Mouse (Mus musculus) hindbrain, embryonic 15.5 days (tissue): ENCODE data around the gene Ankrd66. TPM values are rescaled to one million over a fixed set of nuclear protein-coding genes. Genes with fewer than 3 reads are reported as not detected.
"Not testable (repeated sequence)": the region's sequence is repeated elsewhere in the genome, so short reads cannot be mapped to it uniquely, and the experiment has no call there.

Experiments used
- ATAC-seq: fragments of 200-750 bp; cut with Nextera tagmentation; 2 replicates; pipeline ENCODE4 v1.8.0; 2017; ENCODE audit warnings: low read depth, moderate number of reproducible peaks, moderate TSS enrichment; ENCODE audit not compliant: low FRiP score
- H3K27ac ChIP-seq: fragments of 300-500 bp; sonication (generic); replicated peaks from 2 replicates; pipeline ENCODE4 v1.5.1; 2015; ENCODE audit warnings: mild to moderate bottlenecking, inconsistent platforms
- H3K27me3 ChIP-seq: fragments of 300-500 bp; sonication (generic); 2 replicates; pipeline ENCODE4 v1.6.1; 2015; ENCODE audit warnings: control low read depth, inconsistent platforms
- H3K36me3 ChIP-seq: fragments of 300-500 bp; sonication (generic); 2 replicates; pipeline ENCODE4 v1.6.1; 2015; ENCODE audit warnings: control low read depth, inconsistent platforms
- H3K4me1 ChIP-seq: fragments of 300-500 bp; sonication (generic); replicated peaks from 2 replicates; pipeline ENCODE4 v1.6.1; 2015; ENCODE audit warnings: control low read depth, inconsistent platforms
- H3K4me2 ChIP-seq: fragments of 300-500 bp; sonication (generic); 2 replicates; pipeline ENCODE4 v1.6.1; 2015; ENCODE audit warnings: moderate library complexity, mild to moderate bottlenecking, inconsistent platforms
- H3K4me3 ChIP-seq: fragments of 300-500 bp; sonication (generic); 2 replicates; pipeline ENCODE4 v1.5.1; 2015; ENCODE audit warnings: mild to moderate bottlenecking, inconsistent platforms
- H3K9ac ChIP-seq: fragments of 300-500 bp; sonication (generic); 2 replicates; pipeline ENCODE4 v1.6.1; 2015; ENCODE audit warnings: inconsistent platforms
- H3K9me3 ChIP-seq: fragments of 300-500 bp; sonication (generic); 2 replicates; pipeline ENCODE4 v1.6.1; 2016; ENCODE audit warnings: control low read depth, inconsistent platforms
- WGBS: fragments of 180-500 bp; shearing (Covaris S2); methylation state at CpG from one replicate; pipeline ENCODE4 v1.1.7; 2015; 5-methylcytosine and 5-hydroxymethylcytosine counted together
- polyA plus RNA-seq: library from polyadenylated mRNA; unstranded; fragments of >200 nt; fragmentation: Nextera tagmentation; extraction: Ambion mirVana; gene quantifications from 2 replicates; pipeline ENCODE4 v1.2.1, GENCODE M21; 2015

Ankrd66 gene
- polyA plus RNA-seq, 1 experiment from 2014 or later: 1.1 TPM

DNA sequence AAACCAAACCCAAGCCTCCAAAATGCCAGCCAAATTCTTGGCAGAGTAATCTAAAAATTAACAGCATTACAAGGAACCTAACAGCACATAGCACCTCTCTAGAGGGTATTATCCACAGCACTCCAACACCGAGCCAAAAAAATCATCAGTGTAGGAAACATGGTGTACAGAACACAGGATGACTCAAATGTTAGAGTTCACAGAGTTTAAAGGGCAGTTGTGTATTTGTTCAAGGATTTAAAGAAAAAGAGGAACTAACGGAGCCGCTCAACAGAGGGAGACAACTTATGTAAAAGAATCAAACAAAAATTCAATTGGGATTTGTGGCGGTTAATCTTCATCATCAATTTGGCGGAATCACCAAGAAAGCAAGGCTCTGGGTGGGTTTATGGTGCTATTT is 47.9 kb downstream of the Ankrd66 start:
- no peaks in the 10 kb centered on the region for H3K27me3 ChIP-seq
- H3K9ac ChIP-seq: no peak overlapping the region
- H3K4me2 ChIP-seq: no peak overlapping the region
- no peaks in the 10 kb centered on the region for H3K4me1 ChIP-seq
- H3K4me3 ChIP-seq: no peak overlapping the region
- no peaks in the 10 kb centered on the region for H3K9me3 ChIP-seq
- no peaks in the 10 kb centered on the region for H3K36me3 ChIP-seq
- ATAC-seq: no peak
- WGBS: 90% methylated on average over 5 of the region's 5 CpGs
- H3K27ac ChIP-seq: no peak overlapping the region

DNA sequence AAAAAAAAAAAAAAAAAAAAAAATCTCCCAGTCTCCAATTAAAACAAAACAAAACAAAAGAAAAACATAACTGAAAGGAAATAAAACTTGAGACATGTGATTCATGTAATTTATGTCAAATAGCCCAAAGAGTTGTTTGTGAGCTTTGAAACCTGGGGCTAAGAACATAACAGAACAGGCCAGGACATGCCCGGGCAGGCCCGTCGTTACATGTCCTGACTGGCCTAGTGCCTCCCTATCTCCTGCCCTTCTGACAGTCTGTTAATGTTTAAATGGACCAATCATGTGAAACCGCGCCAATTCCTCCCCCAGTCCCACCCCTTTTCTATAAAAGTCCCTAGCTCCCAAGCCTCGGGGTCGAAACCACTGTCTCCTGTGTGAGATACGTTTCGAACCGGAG is 53.1 kb downstream of the Ankrd66 start:
- not testable (repeated sequence) for H3K36me3 ChIP-seq, H3K9me3 ChIP-seq, H3K4me3 ChIP-seq, H3K4me1 ChIP-seq, H3K27me3 ChIP-seq, H3K9ac ChIP-seq, ATAC-seq, H3K4me2 ChIP-seq, H3K27ac ChIP-seq
- 95% methylated on average over 10 of the region's 10 CpGs for WGBS

DNA sequence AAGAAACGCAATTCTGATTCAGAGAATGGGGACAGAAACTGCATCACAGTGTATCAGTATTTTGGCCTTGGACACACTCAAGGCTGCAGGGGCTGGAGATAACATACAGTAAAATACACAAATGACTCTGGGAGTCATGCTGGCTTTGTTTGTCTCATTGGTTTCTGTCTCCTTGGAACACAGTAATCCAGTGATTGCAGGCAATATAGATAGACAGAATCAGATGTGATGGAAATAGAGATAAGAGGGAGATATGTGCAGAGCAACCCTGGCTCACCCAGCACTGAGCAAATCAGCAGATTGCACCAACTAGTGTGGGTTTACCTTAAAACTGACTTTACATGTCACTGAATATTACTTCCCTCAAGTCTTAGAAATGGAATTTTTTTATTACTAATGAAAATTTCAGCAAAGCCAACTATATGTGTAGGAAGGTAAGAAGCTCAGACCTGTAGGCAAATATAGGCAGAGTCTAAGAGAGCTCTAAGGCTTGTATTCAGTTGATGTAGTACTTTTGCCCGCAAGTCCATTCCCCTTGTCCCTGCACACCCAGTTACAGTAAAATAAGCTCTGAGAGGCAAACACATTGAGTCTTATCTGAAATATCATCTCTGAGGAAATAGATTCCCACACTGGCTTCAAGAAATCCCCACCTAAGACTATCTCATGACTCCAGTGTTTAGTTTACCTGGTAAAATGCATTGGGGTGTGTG is 54.8 kb downstream of the Ankrd66 start:
- Histone ChIP-seq H3K9me3 (no peaks in the 10 kb centered on the region), H3K27me3 (no peaks in the 10 kb centered on the region), H3K4me3 (no peak overlapping the region), H3K9ac (no peak overlapping the region), H3K27ac (no peak overlapping the region), H3K36me3 (no peaks in the 10 kb centered on the region), H3K4me1 (no peaks in the 10 kb centered on the region), H3K4me2 (no peak overlapping the region)
- 98% methylated on average over 2 of the region's 2 CpGs for WGBS
- ATAC-seq: no peak

GRCm38 (mm10) chr17:43485982-43486381 is 57.5 kb downstream of the Ankrd66 start:
- WGBS: 87% methylated on average over 3 of the region's 3 CpGs
- H3K4me3 ChIP-seq: no peak overlapping the region
- H3K36me3 ChIP-seq: no peaks in the 10 kb centered on the region
- no peak overlapping the region for H3K27ac ChIP-seq
- ATAC-seq: no peak
- H3K4me2 ChIP-seq: no peak overlapping the region
- no peaks in the 10 kb centered on the region for H3K4me1 ChIP-seq
- H3K9me3 ChIP-seq: no peaks in the 10 kb centered on the region
- H3K9ac ChIP-seq: no peak overlapping the region
- no peaks in the 10 kb centered on the region for H3K27me3 ChIP-seq

Other genes with a start within 250 kb of the Ankrd66 start
- gene Adgrf5, start 183.2 kb downstream of the Ankrd66 start, polyA plus RNA-seq: 7.6 and 9.0 TPM in 2 replicates
- 0.07 and 0.12 TPM in 2 replicates for gene Mep1a, start 40.8 kb downstream of the Ankrd66 start, polyA plus RNA-seq
- gene Pla2g7, start 24.5 kb upstream of the Ankrd66 start, polyA plus RNA-seq: 116 and 122 TPM in 2 replicates
- 0.61 and 0.66 TPM in 2 replicates for gene Tdrd6, start 86.7 kb upstream of the Ankrd66 start, polyA plus RNA-seq
- gene Slc25a27, start 123.6 kb upstream of the Ankrd66 start, polyA plus RNA-seq: 105 and 107 TPM in 2 replicates
- 14.5 and 14.7 TPM in 2 replicates for gene Cyp39a1, start 123.8 kb upstream of the Ankrd66 start, polyA plus RNA-seq